In the genomic region with DNA sequence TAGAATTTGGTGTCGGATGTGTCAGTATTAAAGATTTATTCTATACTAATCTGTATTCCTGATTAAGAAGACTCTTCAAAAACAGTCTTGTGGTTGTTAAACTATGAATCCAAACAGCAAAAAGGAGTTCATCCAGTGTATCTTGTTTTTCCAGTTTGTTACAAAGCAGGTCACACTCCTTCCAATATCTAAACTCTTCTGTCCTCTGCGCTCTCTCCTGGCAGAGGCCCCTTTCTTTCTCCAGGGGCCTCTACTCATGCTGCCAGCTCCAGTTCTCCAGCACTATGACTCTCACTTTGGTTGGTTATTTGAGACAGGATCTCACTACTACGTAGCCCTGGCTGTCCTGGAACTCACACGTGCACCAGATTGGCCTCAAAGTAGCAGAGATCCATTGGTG, we compare ENCODE assay signal across 23 mouse cellular contexts. TPM values are rescaled to one million over a fixed set of nuclear protein-coding genes. Genes with fewer than 3 reads are reported as not detected.
DNase-seq lines count a peak whose midpoint lies in the region; ATAC-seq and TF ChIP-seq lines count a peak whose summit lies in the region.
"Had no signal": no experiment of that assay in that cellular context is flagged by ENCODE, and none has a peak within 500 bp of the region (broad histone marks: within the 10 kb centered on the region; RNA-seq: fewer than 3 reads in every experiment).

No protein-coding gene starts in this region.

- no peaks in the 10 kb centered on the region for H3K36me3 ChIP-seq in heart, embryonic 14.5 days (ENCODE audit: control insufficient read depth, insufficient read depth, low read length)
- H3K36me3 ChIP-seq in heart, embryonic 12.5 days, result no peaks in the 10 kb centered on the region
- no peaks in the 10 kb centered on the region for H3K36me3 ChIP-seq in spleen, adult 2 months (ENCODE audit: control insufficient read depth, insufficient read depth, low read length)
- H3K36me3 ChIP-seq in stomach, embryonic 15.5 days, result no peaks in the 10 kb centered on the region
- H3K36me3 ChIP-seq: liver, embryonic 15.5 days had no signal

- no peaks in the 10 kb centered on the region for H3K9me3 ChIP-seq in heart, embryonic 14.5 days (ENCODE audit: control insufficient read depth, low read length)
- peaks cover 2% of the 10 kb centered on the region; the same call in 1 of the 2 replicates for H3K9me3 ChIP-seq in heart, embryonic 12.5 days (replicated peaks)
- H3K9me3 ChIP-seq in stomach, embryonic 15.5 days, result 0 out of 2 replicates have a peak, but pooled peaks cover 2% of the 10 kb centered on the region
- H3K9me3 ChIP-seq: liver, embryonic 15.5 days had no signal

- no peaks in the 10 kb centered on the region for H3K27me3 ChIP-seq in heart, embryonic 14.5 days (ENCODE audit: control insufficient read depth, insufficient read depth, low read length)
- H3K27me3 ChIP-seq in heart, embryonic 12.5 days (replicated peaks), result no peaks in the 10 kb centered on the region
- no peaks in the 10 kb centered on the region for H3K27me3 ChIP-seq in spleen, adult 2 months (ENCODE audit: control insufficient read depth, insufficient read depth, low read length)
- no peaks in the 10 kb centered on the region for H3K27me3 ChIP-seq in stomach, embryonic 15.5 days (replicated peaks)

- no peak overlapping the region for H3K4me2 ChIP-seq in heart, embryonic 14.5 days (ENCODE audit: low read length)
- no peak overlapping the region for H3K4me2 ChIP-seq in heart, embryonic 12.5 days
- no peak overlapping the region for H3K4me2 ChIP-seq in stomach, embryonic 15.5 days
- H3K4me2 ChIP-seq: hindbrain, embryonic 14.5 days; liver, embryonic 15.5 days; lung, embryonic 14.5 days; midbrain, embryonic 11.5 days had no signal

- peak overlapping the region; percentile 47 to 48; a peak in 3 of 4 replicates for H3K27ac ChIP-seq in heart, embryonic 14.5 days (replicated peaks in 1 of 2; ENCODE audit: control insufficient read depth in 1 of 2, insufficient read depth in 1 of 2, low read depth in 2 of 2, low read length in 2 of 2)
- H3K27ac ChIP-seq in heart, embryonic 12.5 days (ENCODE audit: poor library complexity, severe bottlenecking), result no peak overlapping the region
- 0 out of 2 replicates have a peak overlapping the region, but pooled peaks have one; percentile 16 for H3K27ac ChIP-seq in spleen, adult 2 months (ENCODE audit: insufficient read depth, low read length)
- H3K27ac ChIP-seq in stomach, embryonic 15.5 days, result peak overlapping the region; percentile 61; the same call in 1 of the 2 replicates
- H3K27ac ChIP-seq: hindbrain, embryonic 14.5 days; liver, embryonic 15.5 days had no signal

- DNase-seq in spleen, adult 2 months (ENCODE audit: low read depth in 1 of 2, low spot score in 2 of 2), result no peak
- DNase-seq in spleen, postnatal 14 days (ENCODE audit: low spot score in 2 of 2), result no peak
- DNase-seq in urinary bladder, postnatal 25 days (ENCODE audit: low spot score), result no peak
- DNase-seq: adrenal gland, postnatal 25 days; B cell, adult 2 months; cerebellum, adult 11-12 months; cerebellum, adult 9-11 months; gastrocnemius, postnatal 36 days; kidney, adult 9 months; kidney, postnatal 10 days; layer of hippocampus, postnatal 36 days; left cerebral cortex, postnatal 4 days; right cerebral cortex, postnatal 4 days had no signal

- peaks cover 10 to 14% of the 10 kb centered on the region in 2 experiments for H3K4me1 ChIP-seq in heart, embryonic 14.5 days (ENCODE audit: control insufficient read depth in 2 of 2, insufficient read depth in 2 of 2, low read length in 2 of 2)
- peaks cover 15% of the 10 kb centered on the region for H3K4me1 ChIP-seq in heart, embryonic 12.5 days (replicated peaks)
- no peaks in the 10 kb centered on the region; the same call in 1 of the 2 replicates for H3K4me1 ChIP-seq in spleen, adult 2 months (ENCODE audit: control insufficient read depth, insufficient read depth, insufficient read length)
- H3K4me1 ChIP-seq in stomach, embryonic 15.5 days, result no peaks in the 10 kb centered on the region
- H3K4me1 ChIP-seq: liver, embryonic 15.5 days had no signal

- H3K9ac ChIP-seq in heart, embryonic 14.5 days (ENCODE audit: low read length), result no peak overlapping the region; the same call in 1 of the 2 replicates
- no peak overlapping the region for H3K9ac ChIP-seq in heart, embryonic 12.5 days
- no peak overlapping the region for H3K9ac ChIP-seq in stomach, embryonic 15.5 days
- H3K9ac ChIP-seq: hindbrain, embryonic 14.5 days; liver, embryonic 15.5 days; lung, embryonic 14.5 days had no signal

- WGBS in heart, embryonic 14.5 days, result 52% methylated on average over 4 of the region's 4 CpGs
- 68% methylated on average over 4 of the region's 4 CpGs for WGBS in heart, embryonic 12.5 days
- 81% methylated on average over 4 of the region's 4 CpGs for WGBS in spleen, adult 2 months
- 47% methylated on average over 4 of the region's 4 CpGs for WGBS in stomach, embryonic 15.5 days

- no peak for TF ChIP-seq POLR2A in spleen, adult 2 months (IDR thresholded peaks at IDR 0.05; ENCODE audit: low read depth, low read length)

- H3K4me3 ChIP-seq in heart, embryonic 14.5 days (ENCODE audit: control insufficient read depth in 1 of 2, insufficient read depth in 1 of 2, low read depth in 1 of 2, low read length in 2 of 2), result no peak overlapping the region
- H3K4me3 ChIP-seq in heart, embryonic 12.5 days, result no peak overlapping the region
- H3K4me3 ChIP-seq in spleen, adult 2 months (ENCODE audit: extremely low read depth, insufficient read depth, insufficient read length), result no peak overlapping the region
- no peak overlapping the region for H3K4me3 ChIP-seq in stomach, embryonic 15.5 days (replicated peaks)
- H3K4me3 ChIP-seq: liver, embryonic 15.5 days had no signal

- no peak for ATAC-seq in heart, embryonic 14.5 days (ENCODE audit: insufficient number of reproducible peaks, insufficient read depth, low FRiP score, low read depth)
- no peak for ATAC-seq in heart, embryonic 12.5 days (ENCODE audit: insufficient number of reproducible peaks, low FRiP score)
- no peak for ATAC-seq in stomach, embryonic 15.5 days (ENCODE audit: insufficient read depth, low FRiP score, low read depth)
- ATAC-seq: forebrain, embryonic 14.5 days; intestine, postnatal 0 days; midbrain, embryonic 16.5 days had no signal

- TF ChIP-seq CTCF in spleen, adult 2 months (IDR thresholded peaks at IDR 0.05; ENCODE audit: extremely low read depth, insufficient read depth, insufficient read length, insufficient replicate concordance), result no peak

RNA-seq across cellular contexts. Expression of a gene that starts 10.7 kb away (rescaled TPM):
- polyA plus RNA-seq in heart, embryonic 14.5 days (2014; fragmentation: Nextera tagmentation; extraction: Ambion mirVana), result 3.0 TPM in 2 replicates
- polyA plus RNA-seq in heart, embryonic 12.5 days (2016; fragmentation: Nextera tagmentation; extraction: Ambion mirVana), result 3.8 and 7.8 TPM in 2 replicates
- 21.1 and 21.4 TPM in 2 replicates for polyA plus RNA-seq in spleen, adult 2 months (2012; rRNA removed)
- polyA plus RNA-seq in stomach, embryonic 15.5 days (2015; fragmentation: Nextera tagmentation; extraction: Ambion mirVana), result 11.7 and 12.9 TPM in 2 replicates

RNA-seq across cellular contexts. Expression of a gene that starts 26.2 kb away (rescaled TPM):
- 219 and 240 TPM in 2 replicates for polyA plus RNA-seq in heart, embryonic 14.5 days (2014; fragmentation: Nextera tagmentation; extraction: Ambion mirVana)
- polyA plus RNA-seq in heart, embryonic 12.5 days (2016; fragmentation: Nextera tagmentation; extraction: Ambion mirVana), result 204 and 207 TPM in 2 replicates
- 83.7 and 101 TPM in 2 replicates for polyA plus RNA-seq in spleen, adult 2 months (2012; rRNA removed)
- 196 and 222 TPM in 2 replicates for polyA plus RNA-seq in stomach, embryonic 15.5 days (2015; fragmentation: Nextera tagmentation; extraction: Ambion mirVana)

RNA-seq across cellular contexts. Expression of a gene that starts 26.2 kb away (rescaled TPM):
- polyA plus RNA-seq in heart, embryonic 14.5 days (2014; fragmentation: Nextera tagmentation; extraction: Ambion mirVana), result 10.1 and 12.2 TPM in 2 replicates
- 9.0 and 9.5 TPM in 2 replicates for polyA plus RNA-seq in heart, embryonic 12.5 days (2016; fragmentation: Nextera tagmentation; extraction: Ambion mirVana)
- polyA plus RNA-seq in spleen, adult 2 months (2012; rRNA removed), result 5.1 and 5.8 TPM in 2 replicates
- polyA plus RNA-seq in stomach, embryonic 15.5 days (2015; fragmentation: Nextera tagmentation; extraction: Ambion mirVana), result 8.7 and 11.0 TPM in 2 replicates

RNA-seq across cellular contexts. Expression of a gene that starts 28.1 kb away (rescaled TPM):
- polyA plus RNA-seq in heart, embryonic 14.5 days (2014; fragmentation: Nextera tagmentation; extraction: Ambion mirVana), result 139 and 143 TPM in 2 replicates
- polyA plus RNA-seq in heart, embryonic 12.5 days (2016; fragmentation: Nextera tagmentation; extraction: Ambion mirVana), result 125 and 126 TPM in 2 replicates
- polyA plus RNA-seq in spleen, adult 2 months (2012; rRNA removed), result 60.0 and 85.5 TPM in 2 replicates
- 141 and 144 TPM in 2 replicates for polyA plus RNA-seq in stomach, embryonic 15.5 days (2015; fragmentation: Nextera tagmentation; extraction: Ambion mirVana)

RNA-seq across cellular contexts. Expression of a gene that starts 36.2 kb away (rescaled TPM):
- polyA plus RNA-seq in heart, embryonic 14.5 days (2014; fragmentation: Nextera tagmentation; extraction: Ambion mirVana), result 18.7 and 22.4 TPM in 2 replicates
- 17.6 and 19.6 TPM in 2 replicates for polyA plus RNA-seq in heart, embryonic 12.5 days (2016; fragmentation: Nextera tagmentation; extraction: Ambion mirVana)
- polyA plus RNA-seq in spleen, adult 2 months (2012; rRNA removed), result 3.7 and 5.6 TPM in 2 replicates
- 10.9 and 13.6 TPM in 2 replicates for polyA plus RNA-seq in stomach, embryonic 15.5 days (2015; fragmentation: Nextera tagmentation; extraction: Ambion mirVana)
